Mouse (Mus musculus) layer of hippocampus, adult 8-10 months (tissue): ENCODE data around the gene Ctnnd1. TPM values are rescaled to one million over a fixed set of nuclear protein-coding genes. Genes with fewer than 3 reads are reported as not detected.
A peak's percentile ranks its signal among the peaks of the same experiment; 100 is the strongest.

Source experiments
- DNase-seq, 2 experiments: peaks; one replicate each; pipeline ENCODE4 v3.0.0; 2022; ENCODE audit warnings: low spot score in 2 of 2
- total RNA-seq, 4 experiments: library from RNA; stranded (reverse); gene quantifications; 2 replicates each; pipeline ENCODE4 v1.2.4; 2022

Gene Ctnnd1
- total RNA-seq, 4 experiments from 2014 or later: 51.9 to 56.8 (median 53.1) TPM

DNA sequence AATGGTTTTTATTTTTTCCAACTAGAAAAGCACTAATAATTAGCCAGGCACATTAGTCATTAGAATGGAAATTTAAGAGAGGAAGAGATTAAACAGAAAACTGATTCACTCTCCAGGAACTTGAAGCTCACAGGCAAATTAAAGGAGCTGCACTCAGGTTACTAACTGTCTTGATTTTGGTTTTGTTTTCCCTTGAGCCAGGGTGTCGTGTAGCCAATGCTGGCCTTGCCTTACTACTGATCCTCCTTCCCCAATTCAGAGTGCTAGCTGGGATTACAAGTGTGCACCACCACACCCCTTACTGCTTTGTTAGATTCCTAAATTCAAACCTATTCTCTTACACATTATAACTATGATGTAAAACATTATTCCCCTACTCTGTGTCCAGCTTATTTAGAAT lies 42.7 kb downstream of the Ctnnd1 start:
- DNase-seq: no peak

GRCm38 (mm10) chr2:84600977-84601376 lies 49.6 kb downstream of the Ctnnd1 start:
- DNase-seq: no peak

DNA sequence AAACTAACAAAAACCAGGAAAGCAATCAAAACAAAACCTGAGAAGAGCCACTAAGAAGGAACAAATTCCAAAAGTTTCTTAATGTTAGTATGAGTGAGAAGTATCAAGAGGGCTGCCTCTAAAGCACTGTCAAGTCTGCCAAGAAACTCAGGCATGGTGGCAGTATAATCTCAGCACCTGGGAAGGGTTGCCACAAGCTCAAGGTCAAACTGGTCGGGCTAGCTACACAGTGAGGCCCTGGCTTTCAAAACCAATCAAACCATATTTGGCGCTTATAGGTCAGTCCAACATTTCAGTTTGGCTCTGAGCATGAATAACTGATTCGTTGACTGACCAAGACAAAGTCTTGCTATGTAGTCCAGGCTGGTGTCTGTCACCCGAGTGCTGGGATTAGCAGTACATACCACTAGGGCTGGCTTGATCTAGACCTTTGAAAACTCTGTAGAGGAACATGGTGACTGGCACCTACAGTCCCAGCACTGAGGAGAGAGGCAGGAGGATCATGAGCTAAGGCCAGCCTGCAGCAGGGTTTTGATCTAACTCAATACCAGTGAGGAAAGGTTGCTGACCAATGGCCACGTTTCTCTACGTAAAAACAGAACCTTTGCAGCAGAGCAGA lies 51.2 kb downstream of the Ctnnd1 start:
- DNase-seq: no peak

- DNase-seq: no peak
Observed at GRCm38 (mm10) chr2:84597123-84597522, 53.4 kb downstream of the Ctnnd1 start.

GRCm38 (mm10) chr2:84592801-84593200 lies 57.8 kb downstream of the Ctnnd1 start:
- DNase-seq: no peak

DNA sequence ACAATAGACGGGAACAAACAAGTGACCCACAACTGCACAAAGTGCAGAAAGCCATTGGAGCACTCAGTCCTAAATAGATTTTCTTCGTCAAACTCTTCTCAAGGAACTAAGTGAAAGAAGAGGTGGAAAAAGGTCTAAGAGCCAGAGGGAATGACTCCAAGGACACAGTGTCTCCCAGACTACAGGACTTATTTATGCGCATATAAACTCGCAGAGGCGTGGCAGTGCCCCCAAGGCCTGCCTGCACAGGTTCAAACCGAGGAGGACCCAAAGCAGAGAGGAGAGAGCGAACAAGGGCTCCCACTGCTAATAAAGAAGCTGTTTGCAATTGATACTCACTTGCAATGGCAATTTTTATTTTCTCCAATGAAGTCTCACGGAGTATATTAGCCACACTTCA lies 64.9 kb downstream of the Ctnnd1 start:
- DNase-seq: no peak

DNA sequence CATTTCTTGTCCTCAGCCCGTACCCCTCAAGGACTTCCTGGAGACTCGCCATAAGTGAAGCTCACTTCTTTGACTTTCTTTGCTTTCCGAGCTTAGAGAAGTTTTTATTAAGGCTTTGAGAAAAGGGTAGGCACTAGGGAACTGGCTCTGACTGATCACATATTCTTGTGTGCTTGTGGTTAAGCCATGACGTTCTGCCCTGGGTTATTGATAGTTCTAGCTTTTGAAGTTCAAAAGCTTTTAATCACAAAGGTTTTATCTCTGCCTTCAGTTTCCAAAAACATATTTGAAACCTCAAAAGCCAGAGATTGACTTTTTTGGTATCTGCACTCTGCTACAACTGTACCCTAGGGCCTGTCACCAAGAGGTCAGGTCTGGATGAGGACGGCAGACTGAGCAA lies 68.3 kb downstream of the Ctnnd1 start:
- DNase-seq: no peak

- DNase-seq: no peak
Observed at GRCm38 (mm10) chr2:84581208-84581607, 69.4 kb downstream of the Ctnnd1 start.

- DNase-seq: no peak
Observed at GRCm38 (mm10) chr2:84579311-84579710, 71.3 kb downstream of the Ctnnd1 start.

DNA sequence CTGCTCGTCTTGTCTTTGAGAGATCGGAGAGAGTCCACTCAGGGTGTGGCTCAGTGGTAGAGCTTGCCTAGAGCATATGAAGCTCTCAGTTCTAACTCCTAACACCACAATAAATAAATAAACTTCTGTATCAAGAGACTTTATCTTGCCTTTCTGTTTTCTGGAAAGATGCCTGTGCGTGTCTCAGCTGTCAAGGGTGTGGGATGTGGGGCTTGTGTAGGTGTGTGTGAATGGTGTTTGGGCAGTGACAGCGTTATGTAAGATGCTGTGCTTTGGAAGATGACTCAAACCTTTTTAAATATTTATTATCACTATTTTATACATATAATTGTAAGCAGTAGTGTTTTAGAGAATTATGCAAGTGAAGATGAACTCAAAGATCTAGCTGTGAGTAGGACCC lies 76.4 kb downstream of the Ctnnd1 start:
- peak in 1 of 2 experiments; percentile 19 for DNase-seq

- no peak for DNase-seq
Observed at GRCm38 (mm10) chr2:84556888-84557514, 93.6 kb downstream of the Ctnnd1 start.

GRCm38 (mm10) chr2:84551390-84552100 lies 99.0 kb downstream of the Ctnnd1 start:
- DNase-seq: no peak

Other genes with a start within 250 kb of the Ctnnd1 start
- gene Calcrl, start 225.4 kb downstream of the Ctnnd1 start, total RNA-seq: 10 to 100 TPM in 2 of 4 experiments, 1 to 10 TPM in 2; 9.6 to 12.6 (median 10.4) TPM
- 1 to 10 TPM; 3.2 to 5.1 (median 4.4) TPM for gene Tfpi, start 174.0 kb downstream of the Ctnnd1 start, total RNA-seq
- not detected for gene Btbd18, start 8.3 kb upstream of the Ctnnd1 start, total RNA-seq
- gene Selenoh, start 20.0 kb upstream of the Ctnnd1 start, total RNA-seq: 10 to 100 TPM; 24.1 to 33.6 (median 28.4) TPM
- gene Gm28635, start 27.3 kb upstream of the Ctnnd1 start, total RNA-seq: 1 to 10 TPM in 3 of 4 experiments, not detected in 1; 1.5 to 5.7 (median 1.8) TPM
- gene Med19, start 27.6 kb upstream of the Ctnnd1 start, total RNA-seq: 10 to 100 TPM; 29.0 to 33.4 (median 31.7) TPM
- 100 to 1,000 TPM; 221 to 271 (median 233) TPM for gene Tmx2, start 28.4 kb upstream of the Ctnnd1 start, total RNA-seq
- 10 to 100 TPM; 34.5 to 41.7 (median 36.3) TPM for gene Zdhhc5, start 64.4 kb upstream of the Ctnnd1 start, total RNA-seq
- 10 to 100 TPM in 1 of 4 experiments, 1 to 10 TPM in 3; 7.4 to 10.4 (median 8.5) TPM for gene Clp1, start 76.6 kb upstream of the Ctnnd1 start, total RNA-seq
- gene Ypel4, start 83.3 kb upstream of the Ctnnd1 start, total RNA-seq: 100 to 1,000 TPM in 1 of 4 experiments, 10 to 100 TPM in 3; 68.7 to 105 (median 85.1) TPM
- gene Gm19426, start 92.9 kb upstream of the Ctnnd1 start, total RNA-seq: 1 to 10 TPM; 1.9 to 4.2 (median 2.5) TPM
- gene Serping1, start 124.7 kb upstream of the Ctnnd1 start, total RNA-seq: 10 to 100 TPM in 2 of 4 experiments, 1 to 10 TPM in 2; 6.2 to 16.4 (median 10.8) TPM
- 1 to 10 TPM; 5.2 to 9.3 (median 5.6) TPM for gene Ube2l6, start 148.1 kb upstream of the Ctnnd1 start, total RNA-seq
- gene Smtnl1, start 171.9 kb upstream of the Ctnnd1 start, total RNA-seq: not detected
- 10 to 100 TPM; 44.2 to 55.4 (median 50.7) TPM for gene Timm10, start 176.2 kb upstream of the Ctnnd1 start, total RNA-seq
- 1 to 10 TPM in 1 of 4 experiments, under 1 TPM in 2, not detected in 1; 0.34 to 1.3 (median 0.63) TPM for gene Slc43a1, start 188.1 kb upstream of the Ctnnd1 start, total RNA-seq
- 10 to 100 TPM; 63.8 to 85.9 (median 79.0) TPM for gene Rtn4rl2, start 235.9 kb upstream of the Ctnnd1 start, total RNA-seq